Mouse (Mus musculus) 3T3-L1 (cell line): Measurements from ENCODE around the gene Ltb.

Source experiments
- DNase-seq: peaks from one replicate; pipeline ENCODE4 v3.0.0-alpha.2; 2015; ENCODE audit warnings: low read depth, low spot score

The Ltb gene

GRCm38 (mm10) chr17:35193881-35194843 is at the start of gene Ltb:
TSS of gene Ltb (plus strand) at chr17:35194439.
- DNase-seq, result no peak

GRCm38 (mm10) chr17:35146139-35146538 is 48.1 kb upstream of the Ltb start:
- no peak for DNase-seq

- DNase-seq, result peak; percentile 31
These were observed 46.9 kb upstream of the Ltb start for GRCm38 (mm10) chr17:35147348-35147747.

GRCm38 (mm10) chr17:35147922-35148639 is 46.2 kb upstream of the Ltb start:
- DNase-seq, result peak; percentile 40

DNA sequence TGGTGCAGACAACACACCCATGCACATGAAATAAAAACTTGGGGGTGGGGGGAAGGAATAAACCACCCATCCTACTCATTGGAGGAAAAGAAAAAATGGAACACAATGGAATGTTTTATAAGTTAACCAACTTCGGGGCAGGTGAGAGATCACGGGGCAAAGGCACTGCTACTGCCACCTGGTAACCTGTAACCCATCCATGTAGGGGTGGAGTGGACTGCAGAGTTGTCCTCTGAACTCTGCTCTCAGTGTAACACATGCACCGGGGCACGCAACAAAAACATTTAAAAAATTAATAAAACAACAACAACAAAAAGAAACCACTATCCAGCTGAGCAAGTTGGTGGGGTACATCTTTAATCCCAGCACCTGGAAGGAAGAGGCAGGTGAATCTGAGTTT is 42.1 kb upstream of the Ltb start:
- no peak for DNase-seq

- no peak for DNase-seq
These were observed 41.2 kb upstream of the Ltb start for GRCm38 (mm10) chr17:35153077-35153476.

DNA sequence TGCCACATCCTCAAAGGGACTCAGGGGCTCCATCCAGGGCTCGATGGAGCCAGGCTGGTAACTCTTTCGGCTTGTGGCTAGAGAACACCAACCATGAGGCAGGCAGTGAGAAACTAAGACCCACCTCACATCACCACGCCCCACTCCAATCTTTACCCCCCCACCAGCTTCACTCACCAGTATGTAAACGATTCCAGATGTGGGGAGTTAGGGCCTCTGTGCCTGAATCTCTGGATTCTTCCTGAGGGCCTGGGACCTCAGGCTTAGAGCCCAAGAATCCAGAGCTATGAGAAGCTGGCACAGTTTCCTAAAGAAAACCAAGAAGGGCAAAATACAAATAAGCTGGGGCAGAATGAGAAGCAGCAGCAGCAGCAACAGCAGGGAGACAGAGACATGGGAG is 40.3 kb upstream of the Ltb start:
- peak; percentile 42 for DNase-seq

DNA sequence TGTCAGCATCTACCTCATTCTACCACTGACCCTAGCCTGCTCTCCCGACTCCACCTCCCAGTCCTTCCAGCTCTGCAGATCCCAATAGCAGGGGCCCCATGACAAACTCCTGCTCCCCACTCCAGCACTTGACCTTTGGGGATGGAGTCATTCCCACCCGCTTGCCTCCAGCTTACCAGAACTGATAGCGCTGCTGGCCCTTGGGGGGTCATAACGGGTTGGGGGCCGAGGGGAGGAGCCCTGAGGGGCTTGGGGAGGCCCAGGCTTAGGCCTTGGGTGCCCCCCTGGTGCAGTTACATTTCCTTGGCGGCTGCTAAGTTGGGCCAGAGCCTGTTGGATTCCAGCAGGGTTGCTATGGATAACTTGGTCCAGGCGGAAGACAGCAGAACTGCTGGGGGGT is 39.6 kb upstream of the Ltb start:
- no peak for DNase-seq

GRCm38 (mm10) chr17:35155451-35155850 is 38.8 kb upstream of the Ltb start:
- DNase-seq, result no peak

- no peak for DNase-seq
These were observed 37.6 kb upstream of the Ltb start for GRCm38 (mm10) chr17:35156461-35157200.

DNA sequence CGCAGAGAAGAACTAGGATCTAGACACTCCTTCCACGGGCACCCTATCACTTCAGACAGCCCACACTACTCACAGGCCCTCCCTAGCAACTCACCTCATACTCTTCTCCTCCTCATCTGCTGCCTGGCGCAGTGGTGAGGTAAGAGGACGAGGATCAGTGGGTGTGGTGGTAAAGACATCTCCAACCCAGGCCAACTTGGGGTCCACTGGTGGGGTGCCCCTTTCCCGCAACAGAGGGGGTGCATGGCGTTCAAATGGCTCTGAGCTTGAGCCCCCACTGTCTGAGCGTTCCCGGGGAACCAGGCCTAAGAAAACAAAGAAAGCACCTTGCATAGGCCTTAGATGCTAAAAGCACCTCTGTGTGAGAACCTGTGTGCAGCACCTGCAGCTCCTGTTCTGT is 37.0 kb upstream of the Ltb start:
- DNase-seq, result no peak

- DNase-seq, result no peak
These were observed 36.5 kb upstream of the Ltb start for GRCm38 (mm10) chr17:35157661-35158175.

- no peak for DNase-seq
These were observed 35.2 kb upstream of the Ltb start for GRCm38 (mm10) chr17:35158850-35159593.

DNA sequence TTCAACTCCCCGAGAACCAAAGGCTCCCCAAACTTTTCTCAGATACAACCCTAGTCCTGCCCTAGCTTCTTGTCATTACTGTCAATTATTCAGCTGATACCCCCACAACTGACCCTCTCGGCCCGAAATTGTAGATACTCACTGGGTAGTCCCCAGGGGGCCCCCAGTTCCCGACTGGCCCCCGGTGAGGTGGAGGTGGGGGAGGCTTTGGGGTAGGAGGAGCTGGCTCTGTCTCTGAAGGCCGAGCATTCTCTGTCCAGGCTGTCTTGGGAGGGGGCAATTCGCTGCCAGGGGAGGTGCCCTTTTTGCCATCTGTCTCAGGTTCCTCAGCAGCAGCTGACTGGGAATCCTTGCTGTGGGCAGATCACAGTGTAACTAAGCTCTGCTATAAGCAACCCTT is 34.6 kb upstream of the Ltb start:
- DNase-seq, result no peak

- no peak for DNase-seq
These were observed 32.8 kb upstream of the Ltb start for GRCm38 (mm10) chr17:35161421-35161820.

GRCm38 (mm10) chr17:35162121-35162520 is 32.1 kb upstream of the Ltb start:
- DNase-seq, result no peak

GRCm38 (mm10) chr17:35162730-35163129 is 31.5 kb upstream of the Ltb start:
- peak; percentile 46 for DNase-seq

DNA sequence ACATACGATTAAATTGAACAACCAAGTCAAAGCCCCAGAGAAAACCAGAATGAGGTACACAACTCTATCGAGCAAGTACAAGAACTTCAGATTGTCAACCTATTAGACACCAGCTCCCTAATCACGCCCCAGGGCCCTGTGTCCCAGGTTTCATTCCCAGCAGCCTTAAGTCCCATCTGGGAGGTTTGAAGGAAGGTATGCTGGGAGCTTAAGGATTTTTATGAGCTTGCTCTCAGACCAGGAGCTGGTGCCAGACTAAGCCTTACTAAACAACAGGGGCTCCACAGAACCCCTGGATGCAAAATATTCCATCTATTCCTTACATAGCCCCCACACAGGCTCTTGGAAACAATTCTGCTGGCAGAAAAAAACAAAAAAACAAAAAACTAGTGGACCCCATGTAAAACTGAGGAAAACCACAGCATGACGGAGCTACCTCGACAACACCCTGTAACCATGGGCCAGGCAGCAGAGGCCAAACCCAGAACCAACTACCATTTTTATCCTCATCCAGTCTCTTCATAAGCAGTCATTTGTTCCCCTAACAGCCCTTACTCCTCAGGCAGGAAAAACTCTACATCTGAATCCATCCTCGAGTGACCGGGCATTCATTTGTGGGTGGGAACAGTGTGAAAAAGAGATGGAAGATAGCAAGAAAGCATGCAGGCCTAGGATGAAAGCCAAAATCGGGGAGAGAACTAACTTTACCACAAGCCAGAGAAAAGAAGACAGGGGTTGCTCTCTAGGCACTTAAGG is 30.7 kb upstream of the Ltb start:
- peak; percentile 49 for DNase-seq

- peak; percentile 19 for DNase-seq
These were observed 30.0 kb upstream of the Ltb start for GRCm38 (mm10) chr17:35164218-35164567.
